Comparison of ENCODE assay signal across 30 mouse cellular contexts in genomic region chr13:35821821-35822454, GRCm38 (mm10).
DNase-seq lines count a peak whose midpoint lies in the region; ATAC-seq and TF ChIP-seq lines count a peak whose summit lies in the region.
"Had no signal": no experiment of that assay in that cellular context is flagged by ENCODE, and none has a peak within 500 bp of the region (broad histone marks: within the 10 kb centered on the region; RNA-seq: fewer than 3 reads in every experiment).

No protein-coding gene starts in this region.

- no peak overlapping the region for H3K9ac ChIP-seq in midbrain, embryonic 16.5 days (ENCODE audit: low read depth, low read length)
- no peak overlapping the region for H3K9ac ChIP-seq in midbrain, embryonic 15.5 days
- H3K9ac ChIP-seq in CH12.LX (ENCODE audit: insufficient read depth, low read depth), result no peak overlapping the region
- H3K9ac ChIP-seq: embryonic facial prominence, embryonic 15.5 days; hindbrain, embryonic 12.5 days; intestine, embryonic 15.5 days; liver, embryonic 13.5 days; neural tube, embryonic 12.5 days had no signal

- no peaks in the 10 kb centered on the region for H3K9me3 ChIP-seq in midbrain, embryonic 16.5 days (replicated peaks; ENCODE audit: control insufficient read depth, low read length, poor library complexity, severe bottlenecking)
- no peaks in the 10 kb centered on the region for H3K9me3 ChIP-seq in midbrain, embryonic 15.5 days
- H3K9me3 ChIP-seq in CH12.LX (replicated peaks; ENCODE audit: low read length), result no peaks in the 10 kb centered on the region
- H3K9me3 ChIP-seq: embryonic facial prominence, embryonic 10.5 days; embryonic facial prominence, embryonic 15.5 days; hindbrain, embryonic 12.5 days; intestine, embryonic 15.5 days; liver, embryonic 13.5 days; midbrain, embryonic 10.5 days; neural tube, embryonic 12.5 days had no signal

- dilution Hi-C loops in CH12.LX (cut with MboI; ENCODE audit: extremely low pct_ligation_motif_present, extremely low pct_unique_long_range_greater_than_20kb, low sequenced_read_pairs), result no loop called here

- peak; percentile 71; the same call in 1 of the 2 replicates for TF ChIP-seq EP300 in CH12.LX (IDR thresholded peaks at IDR 0.05; ENCODE audit: low read length)

- peak; percentile 16; the same call in 1 of the 2 replicates for ATAC-seq in midbrain, embryonic 16.5 days
- no peak for ATAC-seq in midbrain, embryonic 15.5 days (replicated peaks)
- peak; percentile 76 for ATAC-seq in granulocyte monocyte progenitor cell, adult 5-6 weeks (replicated peaks; ENCODE audit: poor library complexity, severe bottlenecking)
- ATAC-seq: hindbrain, postnatal 0 days; intestine, embryonic 15.5 days; lung, postnatal 0 days had no signal

- peak; percentile 51 for DNase-seq in CH12.LX (ENCODE audit: extremely low read depth)
- DNase-seq in splenic B cell, adult 2 months (ENCODE audit: low read depth, low spot score), result peak; percentile 40
- no peak for DNase-seq in right cerebral cortex, postnatal 4 days
- no peak for DNase-seq in layer of hippocampus, adult 11-12 months (ENCODE audit: low spot score)
- DNase-seq: adrenal gland, postnatal 25 days; cerebellum, adult 18-20 months; cerebellum, postnatal 10 days; gastrocnemius, adult 2 months; gastrocnemius, postnatal 36 days; kidney, adult 2 months; liver, embryonic 13.5 days; lung, adult 18-20 months; lung, postnatal 4 days; thymus, adult 18-20 months; thymus, postnatal 36 days had no signal

- H3K4me1 ChIP-seq in midbrain, embryonic 16.5 days (ENCODE audit: control insufficient read depth, insufficient read depth, low read length), result no peaks in the 10 kb centered on the region
- H3K4me1 ChIP-seq in midbrain, embryonic 15.5 days, result no peaks in the 10 kb centered on the region
- peaks cover 20 to 57% of the 10 kb centered on the region in 2 experiments for H3K4me1 ChIP-seq in CH12.LX (ENCODE audit: control insufficient read depth in 1 of 2, insufficient read depth in 2 of 2)
- H3K4me1 ChIP-seq: embryonic facial prominence, embryonic 10.5 days; intestine, embryonic 15.5 days; midbrain, embryonic 10.5 days had no signal

- no peak for TF ChIP-seq CTCF in CH12.LX (conservative IDR thresholded peaks at IDR 0.05 in 1 of 2, IDR thresholded peaks at IDR 0.05 in 1 of 2; ENCODE audit: low read depth in 2 of 2, low read length in 2 of 2)

- in situ Hi-C loops in CH12.LX (cut with MboI; ENCODE audit: low pct_ligation_motif_present, low pct_unique_long_range_greater_than_20kb, low sequenced_read_pairs), result no loop called here

- no peak overlapping the region for H3K4me3 ChIP-seq in midbrain, embryonic 16.5 days (ENCODE audit: low read depth, low read length)
- H3K4me3 ChIP-seq in midbrain, embryonic 15.5 days, result no peak overlapping the region
- H3K4me3 ChIP-seq in CH12.LX (replicated peaks in 1 of 3; ENCODE audit: low read depth in 2 of 3, low read length in 2 of 3, poor library complexity in 1 of 3), result no peak overlapping the region
- H3K4me3 ChIP-seq: embryonic facial prominence, embryonic 10.5 days; embryonic facial prominence, embryonic 15.5 days; gastrocnemius, adult 2 months; hindbrain, embryonic 12.5 days; intestine, embryonic 15.5 days; left cerebral cortex, adult 2 months; liver, embryonic 13.5 days; midbrain, embryonic 10.5 days; myocyte; neural tube, embryonic 12.5 days had no signal

- no peak overlapping the region for H3K27ac ChIP-seq in midbrain, embryonic 16.5 days (ENCODE audit: low read length)
- H3K27ac ChIP-seq in midbrain, embryonic 15.5 days, result no peak overlapping the region
- peak overlapping the region; percentile 18; the same call in 1 of the 2 replicates for H3K27ac ChIP-seq in CH12.LX (ENCODE audit: insufficient read depth, low read depth)
- H3K27ac ChIP-seq: embryonic facial prominence, embryonic 10.5 days; embryonic facial prominence, embryonic 15.5 days; gastrocnemius, adult 2 months; hindbrain, embryonic 12.5 days; hindbrain, postnatal 0 days; intestine, embryonic 15.5 days; kidney, postnatal 0 days; left cerebral cortex, adult 2 months; liver, embryonic 13.5 days; midbrain, embryonic 10.5 days; neural tube, embryonic 12.5 days; stomach, postnatal 0 days had no signal

- H3K27me3 ChIP-seq in midbrain, embryonic 16.5 days (ENCODE audit: control insufficient read depth, insufficient read depth, low read depth, low read length), result no peaks in the 10 kb centered on the region
- no peaks in the 10 kb centered on the region for H3K27me3 ChIP-seq in midbrain, embryonic 15.5 days (replicated peaks)
- H3K27me3 ChIP-seq in CH12.LX (replicated peaks), result no peaks in the 10 kb centered on the region
- H3K27me3 ChIP-seq in splenic B cell, adult 2 months (ENCODE audit: control insufficient read depth, insufficient read depth, low read length, poor library complexity, severe bottlenecking), result no peaks in the 10 kb centered on the region
- H3K27me3 ChIP-seq: embryonic facial prominence, embryonic 15.5 days; hindbrain, embryonic 12.5 days; intestine, embryonic 15.5 days; liver, embryonic 13.5 days; neural tube, embryonic 12.5 days had no signal

- no peak for TF ChIP-seq POLR2A in CH12.LX (IDR thresholded peaks at IDR 0.05; ENCODE audit: low read depth, low read length)

- H3K79me2 ChIP-seq in CH12.LX (replicated peaks; ENCODE audit: control insufficient read depth, extremely low read depth, insufficient read depth, poor library complexity, severe bottlenecking), result peaks cover 22% of the 10 kb centered on the region

- WGBS in midbrain, embryonic 16.5 days, result 74% methylated on average over 10 of the region's 10 CpGs
- WGBS in midbrain, embryonic 15.5 days, result 65% methylated on average over 10 of the region's 10 CpGs

- no peak overlapping the region for H3K4me2 ChIP-seq in midbrain, embryonic 16.5 days (ENCODE audit: low read length)
- H3K4me2 ChIP-seq in midbrain, embryonic 15.5 days, result no peak overlapping the region
- H3K4me2 ChIP-seq in CH12.LX (ENCODE audit: insufficient read depth, low read depth, poor library complexity, severe bottlenecking), result peak overlapping the region; percentile 65
- H3K4me2 ChIP-seq: embryonic facial prominence, embryonic 15.5 days; hindbrain, embryonic 12.5 days; intestine, embryonic 15.5 days; liver, embryonic 13.5 days; neural tube, embryonic 12.5 days had no signal

- TF ChIP-seq RAD21 in CH12.LX (IDR thresholded peaks at IDR 0.05; ENCODE audit: low read depth, low read length), result no peak

- no peaks in the 10 kb centered on the region for H3K36me3 ChIP-seq in midbrain, embryonic 16.5 days (ENCODE audit: control insufficient read depth, insufficient read depth, low read length)
- H3K36me3 ChIP-seq in midbrain, embryonic 15.5 days (replicated peaks), result no peaks in the 10 kb centered on the region
- peaks cover 16 to 55% of the 10 kb centered on the region in 2 experiments for H3K36me3 ChIP-seq in CH12.LX (replicated peaks in 1 of 2; ENCODE audit: control insufficient read depth in 1 of 2, insufficient read depth in 1 of 2, low read length in 1 of 2)
- 0 out of 2 replicates have a peak, but pooled peaks cover 1% of the 10 kb centered on the region for H3K36me3 ChIP-seq in splenic B cell, adult 2 months (ENCODE audit: control insufficient read depth, insufficient read depth, low read length, poor library complexity, severe bottlenecking)

TF ChIP-seq in CH12.LX, 34 proteins besides CTCF, POLR2A, EP300 and RAD21:
- TF ChIP-seq ETS1 (conservative IDR thresholded peaks at IDR 0.05; ENCODE audit: low read depth, low read length) (peak; percentile 27; the same call in 1 of the 2 replicates), CHD1 (IDR thresholded peaks at IDR 0.05; ENCODE audit: low read depth, low read length) (no peak), TCF12 (IDR thresholded peaks at IDR 0.05; ENCODE audit: low read depth, low read length) (0 out of 2 replicates have a peak, but pooled peaks have one; percentile 29), ELF1 (IDR thresholded peaks at IDR 0.05; ENCODE audit: low read depth, low read length) (0 out of 2 replicates have a peak, but pooled peaks have one; percentile 20), UBTF (IDR thresholded peaks at IDR 0.05; ENCODE audit: low read depth, low read length) (no peak), KAT2A (IDR thresholded peaks at IDR 0.05; ENCODE audit: insufficient replicate concordance, low read length) (no peak), MEF2A (IDR thresholded peaks at IDR 0.05; ENCODE audit: borderline replicate concordance, low read depth, low read length) (peak; percentile 42; the same call in 1 of the 2 replicates), BHLHE40 (IDR thresholded peaks at IDR 0.05; ENCODE audit: low read depth, low read length) (peak; percentile 51; the same call in 1 of the 2 replicates), ZNF384 (IDR thresholded peaks at IDR 0.05; ENCODE audit: low read depth, low read length) (0 out of 2 replicates have a peak, but pooled peaks have one; percentile 2), GABPA (IDR thresholded peaks at IDR 0.05; ENCODE audit: insufficient replicate concordance, low read depth, low read length) (no peak)

Comparison
In these comparisons a context has a peak if more than half of its experiments do, and no peak if none do; other contexts are left out.
1. DNase-seq: peak in CH12.LX (single experiment) and splenic B cell, adult 2 months (single experiment); none in right cerebral cortex, postnatal 4 days (single experiment) and layer of hippocampus, adult 11-12 months (single experiment).